Mouse (Mus musculus): ENCODE data around the gene Zfp825.
"Not testable (repeated sequence)": the region's sequence is repeated elsewhere in the genome, so short reads cannot be mapped to it uniquely, and the experiment has no call there.

Gene Zfp825

GRCm38 (mm10) chr13:74493911-74494679 lies at the start of gene Zfp825:
Gene Zfp825 (minus strand): TSS chr13:74493992.
- peak; percentile 70 to 74 for DNase-seq (ENCODE audit: low read depth in 2 of 2, low spot score in 2 of 2)

- DNase-seq (ENCODE audit: low read depth in 2 of 2, low spot score in 2 of 2), result not testable (repeated sequence)
Measured at GRCm38 (mm10) chr13:74535418-74535817, 41.6 kb upstream of the Zfp825 start.

DNA sequence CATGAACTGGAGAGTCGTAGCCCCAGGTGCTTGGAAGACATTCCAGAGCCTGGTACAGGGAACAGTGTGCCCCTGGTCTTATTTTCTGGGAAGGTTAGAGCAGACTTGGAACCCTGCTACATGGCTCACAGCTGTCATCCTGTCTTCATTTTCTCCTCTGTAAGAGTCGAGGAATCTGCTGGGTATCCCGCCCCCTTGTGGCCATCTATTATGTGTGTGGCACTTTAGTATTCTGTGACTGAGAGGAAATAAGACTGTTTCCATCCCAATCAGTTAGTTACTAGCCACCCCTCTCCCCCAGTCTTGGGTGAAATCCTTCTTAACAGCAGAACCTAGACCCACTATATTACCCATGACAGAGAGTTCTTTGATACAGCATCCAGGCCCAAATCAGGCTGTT lies 41.1 kb upstream of the Zfp825 start:
- peak; percentile 40 to 54 for DNase-seq (ENCODE audit: low read depth in 2 of 2, low spot score in 2 of 2)

DNA sequence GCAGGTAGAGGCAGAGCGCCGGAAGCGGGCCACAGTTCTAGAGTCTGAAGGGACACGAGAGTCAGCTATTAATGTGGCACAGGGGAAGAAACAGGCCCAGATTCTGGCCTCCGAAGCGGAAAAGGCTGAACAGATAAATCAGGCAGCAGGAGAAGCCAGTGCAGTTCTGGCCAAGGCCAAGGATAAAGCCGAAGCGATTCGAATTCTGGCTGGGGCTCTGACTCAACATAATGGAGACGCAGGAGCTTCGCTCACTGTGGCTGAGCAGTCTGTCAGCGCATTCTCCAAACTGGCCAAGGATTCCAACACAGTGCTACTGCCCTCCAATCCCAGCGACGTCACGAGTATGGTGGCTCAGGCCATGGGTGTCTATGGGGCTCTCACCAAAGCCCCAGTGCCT lies 40.3 kb upstream of the Zfp825 start:
- no peak for DNase-seq (ENCODE audit: low read depth in 2 of 2, low spot score in 2 of 2)

- not testable (repeated sequence) for DNase-seq (ENCODE audit: low read depth in 2 of 2, low spot score in 2 of 2)
Measured at GRCm38 (mm10) chr13:74531251-74531650, 37.5 kb upstream of the Zfp825 start.

DNA sequence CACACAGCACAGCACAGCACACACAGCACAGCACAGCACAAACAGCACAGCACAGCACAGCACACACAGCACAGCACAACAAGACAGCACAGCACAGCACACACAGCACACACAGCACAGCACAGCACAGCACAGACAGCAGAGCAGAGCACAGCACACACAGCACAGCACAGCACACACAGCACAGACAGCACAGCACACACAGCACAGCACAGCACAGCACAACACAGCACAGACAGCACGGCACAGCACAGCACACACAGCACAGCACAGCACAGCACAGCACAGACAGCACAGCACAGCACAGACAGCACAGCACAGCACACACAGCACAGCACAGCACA lies 35.6 kb upstream of the Zfp825 start:
- not testable (repeated sequence) for DNase-seq (ENCODE audit: low read depth in 2 of 2, low spot score in 2 of 2)

GRCm38 (mm10) chr13:74528519-74529371 lies 35.0 kb upstream of the Zfp825 start:
- not testable (repeated sequence) for DNase-seq (ENCODE audit: low read depth in 2 of 2, low spot score in 2 of 2)

DNA sequence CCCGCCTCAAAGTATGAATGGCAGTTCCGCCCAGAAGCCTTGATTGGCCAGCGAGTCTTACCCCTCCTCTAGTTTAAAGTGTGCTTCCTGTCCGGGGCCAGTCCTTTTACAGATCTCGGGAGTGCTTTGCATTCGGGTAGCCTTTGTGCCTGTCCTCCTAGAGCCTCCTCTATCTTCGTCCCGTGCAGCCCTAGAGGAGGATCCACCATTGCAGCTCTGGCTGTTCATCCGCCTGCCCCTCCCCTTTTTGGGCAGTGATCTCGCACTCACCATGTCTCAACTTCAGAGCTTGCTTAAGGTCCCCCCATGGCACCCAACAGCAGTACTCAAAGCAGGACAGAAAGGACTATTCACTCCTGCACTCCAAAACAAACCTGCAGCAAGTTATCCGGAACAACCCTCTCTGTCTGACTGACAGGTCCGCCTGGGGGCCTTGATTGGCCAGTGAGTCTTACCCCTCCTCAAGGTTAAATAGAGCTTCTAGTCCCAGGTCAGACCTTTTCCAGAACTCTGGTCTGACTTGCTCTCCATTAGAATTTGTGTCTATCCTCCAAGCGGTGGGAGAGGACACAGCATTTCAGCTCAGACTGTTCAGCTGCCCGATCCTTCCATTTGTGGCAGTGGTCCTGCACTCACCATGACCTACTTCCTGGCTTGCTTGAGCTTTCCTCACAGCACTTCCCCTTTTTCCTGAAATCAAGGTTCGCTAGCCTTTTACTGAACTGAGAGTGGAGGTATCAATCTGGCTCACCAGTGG lies 28.9 kb upstream of the Zfp825 start:
- peak; percentile 70 to 73 for DNase-seq (ENCODE audit: low read depth in 2 of 2, low spot score in 2 of 2)

DNA sequence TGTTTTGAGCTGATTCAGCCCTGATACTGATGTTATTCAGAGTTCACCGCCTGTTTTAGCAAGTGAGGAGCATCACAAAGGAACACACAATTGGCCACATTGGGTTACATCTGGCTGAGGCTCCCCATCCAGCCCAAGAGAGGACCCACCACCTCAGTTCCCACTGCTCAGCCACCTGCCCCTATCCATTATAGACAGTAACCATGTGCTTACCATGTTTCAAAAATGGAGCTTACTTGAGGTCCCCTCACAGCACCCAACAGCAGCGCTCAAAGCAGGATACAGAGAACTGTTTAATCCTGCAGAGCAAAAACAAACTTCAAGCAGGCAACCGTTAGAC lies 28.3 kb upstream of the Zfp825 start:
- not testable (repeated sequence) for DNase-seq (ENCODE audit: low read depth in 2 of 2, low spot score in 2 of 2)

DNA sequence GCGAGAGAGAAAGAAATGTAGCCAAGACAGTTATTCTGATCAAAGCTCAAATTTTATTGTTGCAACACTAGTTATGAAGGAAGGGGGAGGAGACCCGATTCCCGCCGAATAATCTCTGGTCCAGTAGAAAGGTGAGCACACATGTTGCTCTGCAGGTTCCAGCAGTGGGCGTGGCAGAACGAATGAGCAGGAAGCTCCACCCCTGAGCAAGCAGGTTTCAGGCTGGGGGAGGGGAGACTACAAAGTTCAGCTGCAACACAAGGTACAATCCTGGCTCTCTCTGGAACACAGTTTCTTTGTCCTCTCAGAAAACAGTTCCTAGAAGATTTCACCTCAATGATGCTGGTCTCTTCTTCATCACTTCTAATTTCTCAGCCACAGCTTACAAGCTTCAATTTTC lies 14.2 kb upstream of the Zfp825 start:
- DNase-seq (ENCODE audit: low read depth in 2 of 2, low spot score in 2 of 2), result not testable (repeated sequence)

DNA sequence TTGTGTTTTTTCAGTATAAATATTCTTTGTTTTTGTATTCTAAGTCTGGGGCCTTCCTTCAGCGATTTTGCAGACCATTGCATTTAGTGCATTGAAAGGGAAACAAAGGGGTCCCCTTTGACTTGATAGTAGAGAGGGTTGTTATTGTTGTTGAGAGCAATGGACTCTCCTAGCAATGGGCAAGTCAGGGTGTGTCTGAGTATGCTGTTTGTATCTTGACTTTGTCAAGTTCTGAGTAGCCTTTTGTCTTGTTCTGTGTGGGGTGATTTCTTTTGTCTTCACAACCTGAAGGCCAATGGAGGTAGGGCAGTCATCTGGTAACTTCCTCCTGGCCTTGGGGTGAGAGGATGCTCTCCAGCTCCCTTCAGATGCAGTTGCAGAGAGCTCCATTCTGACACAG lies 9.1 kb upstream of the Zfp825 start:
- DNase-seq (ENCODE audit: low read depth in 2 of 2, low spot score in 2 of 2), result not testable (repeated sequence)

DNA sequence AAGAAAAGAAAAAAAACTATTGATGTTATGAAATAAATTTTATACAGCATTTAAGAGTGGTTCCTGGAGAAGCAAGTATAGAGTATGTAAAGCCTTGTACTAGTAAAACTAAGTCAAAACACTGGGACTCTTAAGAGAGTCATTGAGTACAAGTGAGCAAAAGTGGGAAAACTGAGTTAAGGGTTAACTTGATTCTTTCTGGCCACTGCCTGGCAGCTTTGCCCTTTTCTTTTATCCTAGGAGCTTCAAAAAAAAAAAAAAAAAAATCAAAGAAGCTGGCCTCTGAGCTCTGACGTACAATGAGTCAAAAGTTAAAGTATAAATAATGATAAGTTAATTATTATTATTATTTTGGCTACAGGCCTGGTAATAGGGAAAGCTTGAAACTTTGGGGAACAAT lies 5.9 kb upstream of the Zfp825 start:
- DNase-seq (ENCODE audit: low read depth in 2 of 2, low spot score in 2 of 2), result not testable (repeated sequence)

GRCm38 (mm10) chr13:74484326-74484725 lies 9.5 kb downstream of the Zfp825 start:
- DNase-seq (ENCODE audit: low read depth in 2 of 2, low spot score in 2 of 2), result not testable (repeated sequence)

- DNase-seq (ENCODE audit: low read depth in 2 of 2, low spot score in 2 of 2), result not testable (repeated sequence)
Measured at GRCm38 (mm10) chr13:74471468-74471867, 22.3 kb downstream of the Zfp825 start.

GRCm38 (mm10) chr13:74462699-74463385 lies 30.9 kb downstream of the Zfp825 start:
- peak; percentile 58 to 63 for DNase-seq (ENCODE audit: low read depth in 2 of 2, low spot score in 2 of 2)

GRCm38 (mm10) chr13:74462318-74462698 lies 31.5 kb downstream of the Zfp825 start:
- not testable (repeated sequence) for DNase-seq (ENCODE audit: low read depth in 2 of 2, low spot score in 2 of 2)

DNA sequence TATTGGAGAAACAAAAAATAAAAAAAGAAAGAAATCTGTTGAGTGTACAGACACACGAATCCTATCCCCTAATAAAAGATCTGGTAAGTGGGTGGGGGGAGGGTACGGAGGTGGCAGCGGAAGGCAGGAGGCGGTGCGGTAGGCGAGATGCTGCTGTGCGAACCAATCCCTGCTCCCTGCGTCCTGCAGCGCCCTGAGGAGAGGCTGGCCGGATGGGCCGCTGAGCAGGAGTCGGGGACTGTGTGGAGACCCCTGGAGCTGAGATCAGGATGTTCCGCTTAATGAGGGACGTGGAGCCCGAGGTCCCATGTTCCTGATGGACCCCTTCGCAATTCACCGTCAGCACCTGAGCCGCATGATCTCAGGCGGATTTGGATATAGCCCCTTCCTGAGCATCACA lies 53.9 kb downstream of the Zfp825 start:
- no peak for DNase-seq (ENCODE audit: low read depth in 2 of 2, low spot score in 2 of 2)

All from CD8-positive naive resting alpha-beta T cell, adult 2 months (primary cell).